Mouse (Mus musculus) urinary bladder, postnatal 10 days (tissue): ENCODE measurements around the gene Cfap99.
A peak's percentile ranks its signal among the peaks of the same experiment; 100 is the strongest.

Experiments
- DNase-seq: peaks from one replicate; pipeline ENCODE4 v3.0.0; 2022; ENCODE audit warnings: low spot score

The Cfap99 gene

DNA sequence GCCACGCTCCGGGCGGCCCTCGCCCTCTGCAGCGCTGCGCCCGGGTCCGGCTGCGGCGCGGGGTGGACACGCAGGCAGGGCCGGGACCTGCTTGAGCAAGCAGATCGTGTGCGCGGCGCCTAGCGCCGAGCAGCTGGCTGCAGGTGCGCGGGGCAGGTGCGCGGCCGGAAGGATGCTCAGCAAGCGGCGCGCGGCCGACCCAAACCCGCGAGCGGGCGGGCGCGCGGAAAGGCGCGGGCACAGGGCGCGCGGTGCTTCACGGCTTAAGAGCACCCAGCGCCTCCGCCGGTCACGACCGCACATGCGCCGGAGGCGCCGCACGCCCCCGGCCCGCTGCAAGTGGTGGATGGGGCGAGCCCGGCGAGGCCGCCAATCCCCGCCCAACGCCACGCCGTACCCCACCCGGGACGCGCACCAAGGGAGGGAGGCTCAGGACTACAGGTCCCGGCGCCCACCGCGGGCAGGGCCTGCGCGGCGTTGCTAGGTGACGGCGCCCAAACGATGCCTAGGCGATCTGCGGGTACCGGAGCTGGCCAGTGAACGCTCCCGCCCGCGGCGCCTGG, at the start of gene Cfap99, which contains the start of gene Zfyve28:
TSS of gene Cfap99 (plus strand) at position 447 of the 563 bp plus-strand sequence.
TSS of gene Zfyve28 (minus strand) at position 296 of the 563 bp plus-strand sequence.
- DNase-seq = peak; percentile 32

DNA sequence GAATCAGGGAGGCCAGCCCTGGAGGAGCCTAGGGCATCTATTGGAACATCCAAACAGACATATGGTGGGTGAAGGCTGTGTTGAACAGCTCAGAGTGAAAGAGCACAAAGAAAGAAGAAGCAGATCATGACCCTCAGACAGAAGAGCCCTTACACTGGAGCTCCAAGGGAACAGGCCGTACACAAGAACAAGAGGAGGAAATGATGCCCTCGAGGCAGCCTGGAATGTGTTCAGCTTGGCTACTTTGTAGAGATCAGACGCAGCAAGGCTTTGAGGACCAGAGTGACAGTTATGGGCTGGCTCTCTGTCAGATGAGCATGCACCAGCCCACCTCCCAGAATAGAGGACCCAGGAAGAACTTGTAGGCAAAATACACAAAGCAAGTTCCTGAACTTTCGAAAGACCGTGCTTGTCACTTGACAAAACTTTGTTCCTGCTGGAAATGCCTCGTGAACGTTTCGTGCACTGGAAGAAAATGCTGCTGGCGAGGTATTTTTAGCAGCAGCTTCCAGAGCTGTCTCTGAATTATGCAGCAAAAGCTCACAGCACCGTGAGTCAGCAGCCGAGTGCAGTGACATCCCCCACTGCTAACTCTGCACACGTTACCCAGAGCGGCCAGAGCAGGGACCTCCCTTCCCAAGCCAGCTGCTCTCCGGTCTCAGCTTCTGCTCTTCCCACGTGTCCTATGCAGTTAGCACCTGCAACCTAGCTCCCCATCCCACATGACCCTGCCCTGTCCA, 46.0 kb upstream of the Cfap99 start:
- DNase-seq = no peak

DNA sequence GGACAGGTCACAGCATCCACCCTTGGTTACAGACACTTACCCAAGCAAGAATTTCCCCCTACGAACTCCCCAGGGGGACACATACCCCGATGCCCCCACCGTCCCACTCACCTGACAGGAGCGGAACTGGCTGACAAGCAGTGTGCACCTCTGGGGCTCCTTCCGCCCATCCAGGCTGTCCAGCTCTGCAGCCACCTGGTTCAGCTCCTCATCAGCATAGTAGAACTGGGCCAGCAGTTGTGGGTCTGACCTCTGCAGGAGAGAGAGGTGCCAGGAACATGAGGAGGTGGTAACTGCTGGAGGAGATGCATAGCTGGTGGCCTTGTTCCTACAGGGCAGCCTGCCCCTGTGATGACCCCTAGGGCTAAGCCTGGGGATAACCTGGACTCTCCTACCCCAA, 45.3 kb upstream of the Cfap99 start:
- DNase-seq = no peak

DNA sequence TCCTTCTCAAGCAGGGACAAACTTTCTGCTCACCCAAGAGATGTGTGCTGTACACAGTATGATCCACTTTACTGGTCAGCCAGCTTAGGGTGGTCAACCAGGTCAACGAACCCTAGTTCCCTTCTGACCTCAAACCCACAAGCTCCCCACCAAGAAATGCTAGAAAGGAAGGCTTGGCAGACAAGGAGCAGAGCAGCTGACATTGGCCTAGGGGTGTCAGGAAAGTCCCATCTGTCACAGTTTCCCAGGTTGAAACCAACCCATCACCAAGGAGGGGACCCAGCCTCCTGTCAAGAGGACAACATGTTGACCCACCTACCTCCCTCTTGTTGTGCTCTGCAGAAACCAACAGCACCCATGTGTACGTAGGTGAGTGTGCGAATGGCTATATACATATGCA, 42.0 kb upstream of the Cfap99 start:
- no peak for DNase-seq

DNA sequence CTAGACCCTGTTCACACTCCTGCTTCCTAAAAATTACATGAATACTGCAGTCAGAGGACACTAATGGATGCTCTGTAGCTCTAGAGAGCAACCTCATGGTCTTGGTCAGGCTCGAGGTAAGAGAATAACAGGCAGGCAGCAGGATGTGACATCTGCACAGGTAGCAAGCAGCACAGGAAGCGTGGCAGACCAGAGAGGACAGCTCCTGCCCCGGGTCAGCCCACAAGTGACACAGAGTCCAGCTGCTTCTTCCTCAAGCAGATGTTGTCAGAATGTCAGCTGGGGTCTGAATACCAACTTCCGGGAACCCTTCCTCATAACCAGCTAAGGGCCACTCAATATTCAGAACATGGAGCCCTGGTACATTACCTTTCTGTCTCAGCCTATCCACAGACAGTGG, 39.3 kb upstream of the Cfap99 start:
- DNase-seq = no peak

DNA sequence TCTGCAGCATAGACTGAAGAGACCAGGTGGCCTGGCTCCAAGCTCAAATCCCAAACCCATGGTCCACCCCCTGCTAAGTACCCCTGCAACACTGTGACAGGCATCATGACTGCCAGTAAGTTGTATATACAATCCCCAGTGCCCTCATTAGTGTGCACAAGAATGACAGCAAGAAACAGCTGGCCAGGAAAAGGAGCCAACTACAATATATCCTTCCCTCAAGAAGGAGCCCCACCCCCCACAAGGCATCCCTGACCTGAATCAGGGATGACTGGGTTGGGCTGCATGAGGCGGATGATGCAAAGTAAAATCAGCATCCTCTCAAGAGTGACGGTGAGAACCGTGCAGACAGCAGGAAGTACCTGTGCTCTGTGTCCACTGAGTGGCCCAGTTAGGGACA, 38.3 kb upstream of the Cfap99 start:
- no peak for DNase-seq

DNA sequence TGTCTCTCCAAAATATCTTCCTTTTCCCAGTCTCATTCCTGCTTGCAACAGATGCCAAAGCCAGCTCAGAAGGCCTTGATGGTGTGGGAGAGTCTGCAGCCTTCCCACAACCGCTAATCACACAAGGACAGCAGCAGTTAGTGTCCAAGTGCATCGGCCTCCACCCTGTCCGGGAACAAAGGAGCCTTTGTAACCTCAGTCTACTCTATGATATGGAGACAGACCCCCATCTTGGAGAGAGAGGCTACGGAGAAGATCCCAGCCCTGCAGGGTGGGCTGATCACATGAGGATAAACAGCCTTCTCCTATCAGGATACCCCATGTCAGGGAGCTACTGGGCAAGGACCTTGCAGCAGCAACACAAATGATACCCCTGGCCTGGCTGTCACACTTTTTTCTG, 36.6 kb upstream of the Cfap99 start:
- no peak for DNase-seq

DNA sequence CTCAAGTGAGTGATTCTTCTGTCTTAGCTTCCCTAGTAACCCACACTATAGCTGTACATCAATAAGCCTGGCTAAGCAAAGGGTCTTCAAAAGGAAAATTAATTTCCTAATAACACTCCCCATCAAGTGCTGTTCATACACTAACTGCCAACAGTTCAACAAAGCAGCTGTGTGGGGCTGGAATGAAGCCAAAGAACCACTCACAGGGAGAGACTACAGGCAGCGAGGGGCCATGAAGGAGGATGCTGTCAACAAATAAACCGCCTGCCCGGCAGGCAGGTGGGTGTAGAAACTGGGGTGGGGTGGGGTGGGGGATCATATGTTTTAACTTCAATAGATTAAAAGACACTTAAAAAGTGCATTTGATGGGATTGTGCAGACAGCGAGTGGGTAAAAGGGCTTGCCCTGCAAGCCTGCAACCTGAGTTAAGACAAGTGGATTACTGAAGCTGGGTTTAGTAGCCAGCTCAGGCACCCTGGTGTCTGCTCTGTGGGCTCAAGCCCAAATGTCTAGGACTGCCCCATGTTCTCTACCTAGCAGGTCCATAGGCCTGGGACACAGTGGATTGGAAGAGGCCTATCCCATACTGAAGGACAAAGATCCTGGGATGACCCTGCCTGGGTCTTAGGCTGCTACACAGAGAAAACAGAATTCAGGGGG, 36.0 kb upstream of the Cfap99 start:
- DNase-seq = no peak

DNA sequence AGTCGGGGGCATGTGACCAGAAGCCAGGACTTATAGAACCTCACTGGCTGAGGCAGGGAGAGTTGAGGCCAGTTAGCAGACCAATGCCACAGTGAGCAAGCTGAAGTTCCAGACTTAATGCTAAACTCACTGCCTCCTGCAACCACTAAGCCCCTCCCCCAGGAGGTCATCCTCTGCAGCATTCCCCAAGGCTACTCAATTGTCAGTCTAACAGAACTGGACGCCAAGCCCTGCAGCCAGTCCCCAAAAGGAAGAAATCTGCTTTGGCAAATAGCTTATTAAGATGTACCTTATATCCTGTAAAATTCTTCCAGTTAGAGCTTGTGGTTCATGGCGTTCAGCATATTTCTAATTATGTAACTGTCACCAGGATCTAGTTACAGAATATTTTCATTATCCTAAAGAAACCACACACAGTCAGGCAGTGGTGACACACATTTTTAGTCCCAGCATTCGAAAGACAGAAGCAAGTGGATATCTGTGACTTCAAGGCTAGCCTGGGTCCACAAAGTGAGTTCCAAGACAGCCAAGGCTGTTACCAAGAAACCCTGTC, 35.4 kb upstream of the Cfap99 start:
- no peak for DNase-seq

DNA sequence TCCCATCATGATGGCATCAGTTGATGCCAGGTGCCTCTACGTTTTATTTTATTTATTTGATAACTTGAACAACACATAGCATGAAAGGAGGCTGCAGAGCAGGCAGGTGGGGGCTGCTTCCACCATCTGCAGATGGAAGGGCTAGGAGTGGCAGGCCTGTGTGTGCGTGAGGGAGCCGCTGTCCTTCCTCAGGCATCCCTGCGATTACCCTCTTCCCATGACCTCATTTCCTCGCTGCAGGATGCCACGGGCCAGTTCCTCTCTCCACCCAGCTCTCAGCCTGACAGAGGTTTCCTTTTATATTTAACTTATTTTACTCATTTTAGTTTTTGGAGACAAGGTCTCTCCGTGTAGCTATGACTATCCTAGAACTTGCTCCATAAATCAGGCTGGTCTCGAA, 34.1 kb upstream of the Cfap99 start:
- DNase-seq = no peak

DNA sequence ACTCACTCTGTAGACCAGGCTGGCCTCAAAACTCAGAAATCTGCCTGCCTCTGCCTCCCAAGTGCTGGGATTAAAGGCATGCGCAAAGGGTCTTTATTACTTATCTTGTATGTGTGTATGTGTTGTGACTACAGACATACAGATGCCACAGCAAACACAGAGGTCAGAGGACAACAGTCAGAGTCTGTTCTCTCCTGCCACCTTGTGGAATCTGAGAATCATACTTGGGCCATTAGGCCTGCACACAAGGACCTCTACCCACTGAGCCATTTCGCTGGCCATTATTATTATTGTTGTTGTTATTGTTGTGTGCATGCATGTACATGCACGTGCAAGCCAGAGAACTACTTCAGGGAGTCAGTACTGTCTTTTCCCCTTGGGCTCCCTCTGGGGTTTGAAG, 33.2 kb upstream of the Cfap99 start:
- DNase-seq = no peak

DNA sequence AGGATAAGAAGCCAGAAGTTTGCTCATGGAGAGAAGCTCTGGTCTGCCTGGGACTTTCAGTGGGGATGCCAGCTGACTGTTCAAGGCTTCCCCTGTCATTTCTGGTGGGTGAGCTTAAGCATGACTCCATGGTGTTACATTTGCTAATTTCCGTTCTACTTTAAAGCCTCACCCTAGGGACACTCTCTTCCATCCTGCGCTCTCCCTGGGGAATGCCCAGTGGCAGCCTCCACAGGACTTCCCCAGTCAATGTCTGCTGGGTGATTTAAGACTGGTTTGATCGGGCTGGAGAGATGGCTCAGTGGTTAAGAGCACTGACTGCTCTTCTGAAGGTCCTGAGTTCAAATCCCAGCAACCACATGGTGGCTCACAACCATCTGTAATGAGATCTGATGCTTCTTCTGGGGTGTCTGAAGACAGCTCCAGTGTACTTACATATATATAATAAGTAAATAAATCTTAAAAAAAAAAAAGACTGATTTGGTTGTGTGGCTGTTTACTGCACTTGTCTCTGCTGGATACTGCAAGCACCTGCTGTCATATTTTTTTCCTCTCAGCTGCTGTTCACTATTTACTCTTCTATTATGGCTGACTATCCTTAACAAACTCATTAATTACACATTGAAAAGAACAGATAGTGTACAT, 29.1 kb upstream of the Cfap99 start:
- no peak for DNase-seq

DNA sequence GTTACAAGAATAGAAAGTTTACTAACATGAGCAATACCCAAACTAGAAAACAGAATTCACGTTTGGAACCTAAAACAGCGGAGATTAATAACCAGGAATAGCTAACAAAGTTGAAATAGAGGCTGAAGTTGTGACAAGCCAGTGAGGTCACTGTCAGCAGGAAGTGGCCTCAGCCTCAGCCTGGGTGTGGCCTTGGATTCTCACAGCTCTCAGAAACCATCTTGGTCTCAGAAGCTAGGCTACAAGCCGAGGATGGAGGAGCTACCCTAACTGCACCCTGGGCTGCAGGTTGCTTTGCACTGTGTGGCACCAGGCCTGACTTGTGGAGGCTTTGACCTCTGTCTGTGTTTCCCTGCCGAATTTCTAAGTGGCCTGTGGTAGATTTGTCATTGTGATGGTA, 22.3 kb upstream of the Cfap99 start:
- DNase-seq = no peak

DNA sequence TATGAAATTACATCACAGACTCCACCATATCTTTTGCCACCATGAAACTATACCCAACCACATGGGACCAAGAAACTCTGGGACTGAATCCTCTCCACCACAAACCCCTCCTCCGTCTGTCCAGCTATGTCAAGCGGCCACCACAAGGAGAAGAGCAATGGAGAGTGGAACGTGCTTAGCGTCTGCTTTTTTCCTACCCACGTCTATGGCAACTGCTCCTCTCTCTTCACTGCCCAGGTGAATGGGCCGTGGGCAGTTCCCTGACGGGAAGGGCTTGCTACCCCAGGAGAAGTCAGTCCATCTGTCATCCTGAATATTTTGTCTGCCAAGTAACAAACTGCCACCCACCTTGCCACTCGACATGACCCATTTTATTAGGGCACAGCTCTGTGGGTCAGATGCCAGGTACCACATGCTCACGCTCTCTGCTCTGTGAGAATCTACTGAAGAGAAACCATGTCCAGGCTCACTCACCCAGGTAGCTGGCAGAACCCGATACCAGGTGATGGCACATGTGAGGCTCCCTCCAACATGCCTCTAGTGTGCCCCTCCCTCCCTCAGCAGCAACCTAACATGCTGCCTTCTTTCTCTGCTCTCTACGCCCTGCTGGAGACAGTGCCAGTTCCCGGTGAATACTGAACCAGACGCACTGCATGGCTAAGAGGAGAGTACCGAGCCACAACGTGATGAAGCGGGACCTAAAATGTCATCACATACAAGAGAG, 19.0 kb upstream of the Cfap99 start:
- no peak for DNase-seq

DNA sequence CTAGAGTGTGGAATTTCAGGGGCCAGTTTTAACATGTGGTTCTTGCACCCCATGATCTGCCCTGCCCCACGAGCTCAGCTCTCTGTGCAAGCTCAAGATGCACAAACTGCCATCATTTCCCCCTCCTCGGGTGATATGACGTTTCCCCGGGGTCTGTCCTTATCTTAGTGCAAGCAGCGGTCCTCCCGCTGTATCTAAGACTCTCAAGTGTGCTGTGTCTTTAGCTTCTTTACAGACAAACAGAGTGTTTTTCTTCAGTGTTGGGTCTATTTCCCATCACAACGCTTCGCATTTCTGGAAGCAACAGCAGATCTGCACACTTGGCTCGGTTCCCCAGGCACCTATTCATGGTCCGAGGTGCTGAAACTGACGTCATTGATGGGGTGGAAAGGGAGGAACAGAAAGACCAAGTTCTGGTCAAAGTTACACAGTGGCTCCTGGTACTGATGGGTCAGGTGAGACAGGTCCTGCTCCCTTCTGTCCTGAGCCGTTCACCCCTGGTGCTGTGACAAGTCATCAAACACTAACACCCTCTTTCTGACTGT, 18.4 kb upstream of the Cfap99 start:
- DNase-seq = no peak

DNA sequence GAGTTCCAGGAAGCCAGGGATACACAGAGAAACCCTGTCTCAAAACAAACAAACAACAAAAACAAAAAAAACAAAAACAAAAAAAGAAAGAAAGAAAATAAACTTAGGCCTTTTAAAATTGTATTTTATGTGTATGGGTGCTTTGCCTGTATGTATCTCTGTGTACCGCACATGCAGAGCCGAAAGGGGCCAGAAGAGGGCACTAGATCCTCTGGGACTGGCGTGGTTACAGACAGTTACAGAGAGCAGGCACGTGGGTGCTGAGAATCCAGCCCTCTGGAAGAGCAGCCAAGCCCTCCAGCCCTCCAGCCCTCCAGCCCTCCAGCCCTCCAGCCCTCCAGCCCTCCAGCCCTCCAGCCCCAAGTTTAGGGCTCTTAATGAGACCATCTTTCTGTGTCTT, 16.7 kb upstream of the Cfap99 start:
- no peak for DNase-seq

DNA sequence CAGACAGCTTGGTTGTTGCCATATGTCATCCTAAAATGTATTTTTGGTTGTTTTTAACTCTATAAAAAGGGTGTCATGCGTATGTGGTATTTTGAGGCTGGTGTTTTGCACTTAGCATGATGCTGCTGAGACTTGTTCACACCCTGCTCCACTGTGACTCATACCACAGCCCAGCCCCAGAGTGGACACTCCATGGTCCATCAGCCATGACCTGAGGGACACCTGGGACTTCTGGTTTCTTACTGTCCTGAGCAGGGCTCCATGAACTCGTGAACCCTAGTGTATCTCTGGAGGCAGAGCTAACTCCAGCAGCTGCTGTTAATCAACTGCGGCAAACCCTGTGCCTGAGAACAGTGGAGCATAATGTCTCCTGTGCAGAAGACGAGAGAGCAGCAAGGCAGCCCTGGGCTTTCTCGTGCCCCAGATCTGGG, 15.1 kb upstream of the Cfap99 start:
- DNase-seq = no peak

DNA sequence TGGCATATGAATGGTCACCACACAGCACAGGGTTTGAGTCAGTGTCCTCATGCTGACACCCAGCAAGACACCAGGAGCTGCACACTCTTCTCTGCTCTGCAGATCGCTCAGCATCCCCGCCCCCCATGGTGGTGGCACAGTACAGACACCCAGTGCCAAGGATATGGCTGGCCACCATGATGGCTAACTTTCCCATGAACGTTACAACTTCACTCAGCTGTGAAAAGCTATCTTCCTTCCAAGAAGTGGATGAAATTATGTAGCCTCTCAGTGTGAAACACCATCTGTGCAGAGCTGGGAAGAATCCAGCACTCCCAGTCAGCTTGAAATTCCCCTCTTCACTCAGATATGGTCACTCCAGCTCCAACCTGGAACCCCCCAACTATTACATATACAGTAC, 14.1 kb upstream of the Cfap99 start:
- DNase-seq = no peak

DNA sequence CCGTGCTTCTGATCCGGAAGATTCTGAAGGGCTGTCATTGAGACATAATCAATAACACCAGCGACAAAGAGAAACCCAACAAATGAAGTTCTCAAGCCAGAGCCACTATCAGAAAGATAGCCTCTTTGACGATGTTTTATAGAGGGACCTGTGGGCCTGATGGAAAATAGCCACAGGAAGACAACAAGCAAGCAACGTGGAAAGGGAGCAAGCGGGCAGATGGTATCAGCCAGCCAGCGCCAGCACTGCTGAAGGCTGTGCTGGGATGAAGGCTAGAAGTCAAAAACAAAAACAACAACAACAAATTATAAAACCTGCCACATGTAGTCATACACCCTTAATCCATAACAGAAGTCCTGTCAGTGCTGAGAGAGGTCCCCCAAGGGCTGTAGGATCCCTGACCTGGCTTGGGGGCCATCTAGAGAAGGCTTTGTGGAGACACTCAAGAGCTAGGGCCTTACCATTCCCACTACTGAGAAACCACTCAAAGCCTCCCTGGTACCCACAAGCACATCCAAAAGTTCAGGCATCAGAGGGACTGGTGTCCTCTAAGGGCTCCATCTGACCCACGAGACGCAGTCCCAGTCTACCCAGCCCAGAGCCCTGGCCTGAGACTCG, 13.6 kb upstream of the Cfap99 start:
- no peak for DNase-seq

DNA sequence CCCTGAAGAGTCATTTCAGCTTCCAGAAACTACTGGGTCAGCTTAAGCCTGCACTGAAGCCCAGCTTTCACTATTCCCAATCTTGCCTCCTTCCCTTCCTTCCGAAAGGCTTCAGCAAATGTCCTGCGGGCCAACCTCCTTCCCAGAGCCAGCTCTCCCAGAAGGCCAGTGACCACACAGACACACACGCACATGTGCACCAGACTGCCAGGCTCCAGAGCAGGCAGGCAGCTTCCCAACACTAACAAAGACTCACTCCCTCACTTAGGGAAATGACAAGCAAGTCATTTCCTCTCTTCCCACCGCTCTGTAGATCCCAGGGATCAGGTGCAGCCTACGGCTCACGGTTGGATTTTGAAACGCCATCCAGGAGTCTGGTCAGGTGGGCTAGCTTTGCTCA, 12.2 kb upstream of the Cfap99 start:
- no peak for DNase-seq

DNA sequence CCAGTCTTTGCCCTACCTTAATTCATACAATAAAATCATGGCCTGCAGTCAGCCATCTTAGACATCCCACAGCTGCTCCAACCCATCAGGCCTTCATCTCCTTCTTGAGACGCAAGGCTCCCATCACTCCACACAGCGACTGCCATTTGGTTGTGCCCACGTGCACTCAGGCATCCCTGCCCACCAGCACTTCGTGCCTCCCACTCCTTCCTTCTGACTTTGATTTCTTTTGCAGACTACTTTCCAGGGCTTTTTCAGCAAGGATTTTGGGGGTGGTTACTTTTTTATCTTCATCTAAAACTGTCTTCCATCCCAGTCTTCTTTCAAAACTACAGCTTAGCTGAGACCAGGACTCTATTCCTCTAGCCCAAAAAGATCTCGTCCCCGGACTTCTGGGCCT, 11.7 kb upstream of the Cfap99 start:
- no peak for DNase-seq
